ENCODE assay signal across 9 mouse cellular contexts in genomic region chr1:133068669-133069274, GRCm38 (mm10). TPM values are rescaled to one million over a fixed set of nuclear protein-coding genes. Genes with fewer than 3 reads are reported as not detected.
DNase-seq lines count a peak whose midpoint lies in the region; ATAC-seq and TF ChIP-seq lines count a peak whose summit lies in the region.
"Had no signal": no experiment of that assay in that cellular context is flagged by ENCODE, and none has a peak within 500 bp of the region (broad histone marks: within the 10 kb centered on the region; RNA-seq: fewer than 3 reads in every experiment).

No protein-coding gene starts in this region.

- ATAC-seq in cerebellum, adult (ENCODE audit: insufficient number of reproducible peaks, low FRiP score, low TSS enrichment): no peak
- ATAC-seq in forebrain, embryonic 15.5 days (replicated peaks): no peak
- no peak for ATAC-seq in liver, embryonic 13.5 days (ENCODE audit: low read depth)

- peak overlapping the region; percentile 38; the same call in 1 of the 2 replicates for H3K27ac ChIP-seq in cerebellum, adult 2 months (ENCODE audit: insufficient read depth, low read length)
- H3K27ac ChIP-seq in layer of hippocampus, adult 2 months: peak overlapping the region; percentile 84
- peak overlapping the region; percentile 35 for H3K27ac ChIP-seq in forebrain, embryonic 15.5 days (replicated peaks)
- H3K27ac ChIP-seq in liver, embryonic 13.5 days: peak overlapping the region; percentile 32; the same call in 1 of the 2 replicates
- H3K27ac ChIP-seq: macrophage had no signal

- TF ChIP-seq POLR2A in cerebellum, adult 2 months (IDR thresholded peaks at IDR 0.05; ENCODE audit: borderline replicate concordance, insufficient read depth, low read length): no peak

- peaks cover 15% of the 10 kb centered on the region for H3K36me3 ChIP-seq in forebrain, embryonic 15.5 days
- no peaks in the 10 kb centered on the region for H3K36me3 ChIP-seq in liver, embryonic 13.5 days

- TF ChIP-seq CTCF in cerebellum, adult 2 months (IDR thresholded peaks at IDR 0.05; ENCODE audit: borderline replicate concordance, insufficient read depth, low read depth, low read length): no peak
- TF ChIP-seq CTCF in layer of hippocampus, adult 2 months (conservative IDR thresholded peaks at IDR 0.05): no peak

- H3K4me1 ChIP-seq in cerebellum, adult 2 months (ENCODE audit: control insufficient read depth, insufficient read depth, low read length): peaks cover 10% of the 10 kb centered on the region
- peaks cover 48% of the 10 kb centered on the region for H3K4me1 ChIP-seq in forebrain, embryonic 15.5 days
- H3K4me1 ChIP-seq in liver, embryonic 13.5 days (replicated peaks): peaks cover 30% of the 10 kb centered on the region

- peak in 1 of 2 experiments; percentile 40 for DNase-seq in cerebellum, adult 2 months
- peak; percentile 19 to 55 for DNase-seq in layer of hippocampus, adult 2 months (ENCODE audit: low spot score in 2 of 2)
- no peak for DNase-seq in layer of hippocampus, postnatal 25 days (ENCODE audit: extremely low spot score in 1 of 2, low spot score in 1 of 2)
- no peak for DNase-seq in liver, embryonic 13.5 days
- no peak for DNase-seq in embryo, embryonic 10 days (ENCODE audit: low spot score)
- DNase-seq in urinary bladder, postnatal 14 days (ENCODE audit: low spot score): no peak

- WGBS in cerebellum, adult 2 months: 43% methylated on average over 15 of the region's 15 CpGs
- 64% methylated on average over 15 of the region's 15 CpGs for WGBS in forebrain, embryonic 15.5 days
- 81% methylated on average over 15 of the region's 15 CpGs for WGBS in liver, embryonic 13.5 days (ENCODE audit: insufficient replicate concordance)

- no peak overlapping the region for H3K4me2 ChIP-seq in forebrain, embryonic 15.5 days (replicated peaks)
- no peak overlapping the region for H3K4me2 ChIP-seq in liver, embryonic 13.5 days

- H3K9ac ChIP-seq in forebrain, embryonic 15.5 days (replicated peaks): no peak overlapping the region
- H3K9ac ChIP-seq in liver, embryonic 13.5 days: no peak overlapping the region

- H3K9me3 ChIP-seq in forebrain, embryonic 15.5 days: no peaks in the 10 kb centered on the region
- no peaks in the 10 kb centered on the region for H3K9me3 ChIP-seq in liver, embryonic 13.5 days (replicated peaks)

- H3K27me3 ChIP-seq in cerebellum, adult 2 months (ENCODE audit: control insufficient read depth, insufficient read depth, low read length): no peaks in the 10 kb centered on the region
- H3K27me3 ChIP-seq in forebrain, embryonic 15.5 days: no peaks in the 10 kb centered on the region
- no peaks in the 10 kb centered on the region; the same call in 1 of the 2 replicates for H3K27me3 ChIP-seq in liver, embryonic 13.5 days

- H3K4me3 ChIP-seq in cerebellum, adult 2 months (replicated peaks; ENCODE audit: insufficient read depth, low read depth, low read length): no peak overlapping the region
- H3K4me3 ChIP-seq in layer of hippocampus, adult 2 months: no peak overlapping the region
- no peak overlapping the region for H3K4me3 ChIP-seq in forebrain, embryonic 15.5 days
- H3K4me3 ChIP-seq in liver, embryonic 13.5 days (replicated peaks): no peak overlapping the region

RNA-seq across cellular contexts. Expression of gene Pik3c2b, which starts 23.3 kb away (rescaled TPM):
- 12.9 and 15.5 TPM in 2 replicates for polyA plus RNA-seq in cerebellum, adult 2 months (2012; rRNA removed)
- 10 to 100 TPM; 13.7 to 15.5 TPM for total RNA-seq in layer of hippocampus, adult 2 months (2021)
- total RNA-seq in layer of hippocampus, postnatal 25 days (2021): 10 to 100 TPM; 12.3 to 17.3 TPM
- polyA plus RNA-seq in forebrain, embryonic 15.5 days (2015; fragmentation: Nextera tagmentation; extraction: Ambion mirVana): 15.7 and 18.7 TPM in 2 replicates
- polyA plus RNA-seq in liver, embryonic 13.5 days (2015; fragmentation: Nextera tagmentation; extraction: Ambion mirVana): 0.82 and 1.2 TPM in 2 replicates

RNA-seq across cellular contexts. Expression of gene Mdm4, which starts 38.4 kb away (rescaled TPM):
- polyA plus RNA-seq in cerebellum, adult 2 months (2012; rRNA removed): 76.2 and 77.8 TPM in 2 replicates
- 100 to 1,000 TPM in 1 of 2 experiments, 10 to 100 TPM in 1; 80.8 to 101 TPM for total RNA-seq in layer of hippocampus, adult 2 months (2021)
- 10 to 100 TPM; 65.5 to 91.1 TPM for total RNA-seq in layer of hippocampus, postnatal 25 days (2021)
- 46.8 and 48.3 TPM in 2 replicates for polyA plus RNA-seq in forebrain, embryonic 15.5 days (2015; fragmentation: Nextera tagmentation; extraction: Ambion mirVana)
- polyA plus RNA-seq in liver, embryonic 13.5 days (2015; fragmentation: Nextera tagmentation; extraction: Ambion mirVana): 16.6 and 16.8 TPM in 2 replicates

Comparison
In these comparisons a context has a peak if more than half of its experiments do, and no peak if none do; other contexts are left out.
1. DNase-seq: peak in layer of hippocampus, adult 2 months (2 of 2); none in layer of hippocampus, postnatal 25 days (0 of 2), liver, embryonic 13.5 days (single experiment), embryo, embryonic 10 days (single experiment) and urinary bladder, postnatal 14 days (single experiment).
2. H3K27ac ChIP-seq: peak in every context shown above with its lines; median percentile 84 in layer of hippocampus, adult 2 months; 38 in cerebellum, adult 2 months; 35 in forebrain, embryonic 15.5 days; 32 in liver, embryonic 13.5 days.